Mouse (Mus musculus): ENCODE data around the gene Rnf220.

Rnf220 gene

DNA sequence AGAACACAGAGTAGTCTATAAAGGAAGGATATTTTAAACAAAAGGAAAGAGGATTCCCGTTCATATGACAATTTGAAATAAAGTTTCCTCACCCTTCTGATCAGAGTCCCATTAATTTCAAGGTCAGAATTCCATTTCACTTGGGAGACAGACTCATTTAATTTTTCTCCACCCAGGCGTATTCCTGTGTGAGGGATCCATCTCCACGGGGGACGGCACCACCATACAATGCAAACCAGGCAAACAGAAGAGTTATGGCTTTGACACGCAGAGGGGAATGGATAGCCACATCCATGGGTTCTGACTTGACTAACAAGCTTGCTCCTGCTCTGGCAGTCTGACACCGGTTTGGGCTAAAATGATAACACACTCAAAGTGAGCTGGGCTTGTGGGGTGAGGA is 9.4 kb downstream of the Rnf220 start:
- DNase-seq: no peak

DNA sequence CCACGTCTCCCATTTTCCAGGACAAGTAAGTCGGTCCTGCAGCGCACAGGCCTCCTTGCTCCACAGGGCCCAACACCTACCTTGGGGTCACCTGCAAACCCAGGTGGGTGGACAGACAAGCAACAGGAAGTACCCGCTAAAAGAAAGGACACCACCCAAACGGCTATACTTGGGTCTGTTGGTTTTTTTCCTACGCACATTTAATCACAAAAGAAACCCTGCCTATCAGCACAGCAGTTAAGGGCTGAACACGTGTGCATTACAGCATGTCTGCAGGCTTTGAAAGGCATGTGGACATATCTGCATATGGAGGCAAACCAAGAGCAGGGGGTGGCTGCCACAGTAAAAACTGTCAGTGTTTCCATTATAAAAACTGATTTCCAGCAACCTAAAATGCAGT is 10.7 kb downstream of the Rnf220 start:
- no peak for DNase-seq

DNA sequence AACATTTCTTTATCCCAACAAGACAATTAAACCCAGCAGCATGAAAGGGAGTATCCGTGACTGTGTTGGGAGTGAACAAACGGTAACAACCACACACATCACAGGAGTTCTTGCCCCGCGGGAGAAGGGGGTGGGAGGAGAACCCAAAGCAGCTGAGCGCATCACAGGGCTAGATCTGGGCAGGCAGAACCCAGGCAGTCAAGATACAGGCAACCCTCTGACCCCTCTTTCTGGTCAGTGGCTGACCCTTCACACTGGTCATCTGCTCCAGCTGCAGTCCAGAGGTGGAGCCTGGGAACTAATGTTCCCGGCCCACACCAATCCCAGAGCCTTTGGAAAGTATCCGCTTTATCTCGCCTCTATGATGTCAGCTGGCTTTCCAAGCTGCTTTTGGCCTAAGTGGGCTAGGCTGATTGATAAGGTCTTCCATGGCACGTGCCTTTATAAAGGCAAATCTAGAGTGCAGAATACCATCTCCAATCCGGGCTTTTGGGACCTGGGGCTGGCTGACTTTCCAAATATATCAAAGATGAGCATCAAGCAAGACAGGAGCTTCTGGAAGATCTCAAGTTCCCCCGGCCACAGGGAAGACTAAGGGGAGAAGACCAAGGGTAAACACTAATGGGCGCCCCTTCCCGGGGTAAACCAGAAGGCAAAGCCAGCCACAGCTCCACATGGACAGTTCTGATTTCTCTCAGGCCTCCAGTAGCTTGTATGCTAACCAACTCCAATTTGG is 11.6 kb downstream of the Rnf220 start:
- no peak for DNase-seq

DNA sequence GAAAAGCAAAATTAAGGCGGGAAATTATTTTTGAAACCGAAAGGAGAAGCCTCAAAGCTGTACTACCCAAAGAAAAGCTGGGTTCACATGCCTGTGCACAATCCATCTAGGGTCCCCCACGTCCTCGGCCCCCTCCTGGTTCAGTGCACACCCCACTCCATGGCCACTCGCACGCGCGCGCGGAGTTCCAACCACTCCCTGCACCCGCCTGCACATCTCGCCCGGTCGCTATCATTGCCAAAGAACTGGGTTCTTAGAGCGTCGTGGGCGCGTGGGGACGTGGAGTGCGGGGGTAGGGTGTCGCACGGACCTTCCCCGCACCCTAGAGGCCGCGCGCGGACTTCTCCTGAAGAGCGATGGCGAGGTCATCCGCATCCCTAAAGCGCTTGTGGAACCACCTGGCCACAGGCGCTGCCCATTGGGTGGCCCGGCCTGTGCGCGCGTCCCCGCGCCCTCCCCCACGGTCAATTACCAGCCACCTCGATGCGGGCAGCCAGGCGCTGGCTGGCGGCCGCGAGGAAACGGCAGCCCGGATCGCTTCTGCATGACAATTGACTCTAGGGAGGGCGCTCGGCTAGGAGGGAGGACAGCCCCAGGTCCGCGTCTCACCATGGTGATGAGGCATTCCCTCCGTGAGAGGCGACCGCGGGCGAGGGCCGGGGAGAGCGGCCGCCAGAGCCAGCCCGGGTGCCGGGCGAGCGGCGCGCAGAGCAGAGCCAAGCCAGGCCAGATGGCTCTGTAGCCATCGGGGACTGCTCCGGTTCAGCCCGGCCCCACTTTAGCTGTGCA is 12.4 kb downstream of the Rnf220 start:
- no peak for DNase-seq

DNA sequence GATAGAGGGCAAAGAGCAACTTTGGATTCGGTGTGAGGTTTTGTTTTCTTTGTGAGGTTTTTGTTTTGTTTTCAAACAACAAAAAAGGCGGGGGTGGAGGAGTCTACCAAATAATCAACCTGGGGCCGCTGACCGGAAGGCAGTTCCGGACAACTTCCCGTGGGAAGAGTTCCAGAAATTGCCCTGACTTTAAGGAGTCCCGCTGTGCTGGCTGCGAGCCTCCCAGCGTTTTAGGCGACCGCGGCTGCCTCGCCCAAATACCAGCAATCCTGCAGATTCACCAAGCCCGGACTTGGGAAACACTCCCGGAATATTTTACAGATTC is 13.0 kb downstream of the Rnf220 start:
- DNase-seq: no peak

DNA sequence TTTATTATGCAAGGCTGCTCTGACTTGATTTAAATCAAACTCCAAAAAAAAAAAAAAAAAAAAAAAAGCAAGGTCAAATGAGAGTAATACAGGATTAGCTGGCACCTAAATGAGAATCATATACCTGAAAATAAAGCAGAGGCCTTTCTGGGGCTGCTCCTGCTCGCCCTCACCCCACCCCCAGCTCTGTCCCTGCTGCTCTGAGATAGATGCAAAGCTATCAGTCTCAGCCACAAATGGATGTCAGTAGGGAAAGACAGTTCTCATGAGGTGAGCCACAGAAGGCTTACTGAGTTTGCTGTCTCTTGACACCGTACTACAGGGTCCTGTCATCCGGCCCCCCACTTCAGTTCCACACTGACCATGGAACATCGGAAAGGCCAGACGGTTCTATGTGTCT is 14.7 kb downstream of the Rnf220 start:
- DNase-seq: no peak

DNA sequence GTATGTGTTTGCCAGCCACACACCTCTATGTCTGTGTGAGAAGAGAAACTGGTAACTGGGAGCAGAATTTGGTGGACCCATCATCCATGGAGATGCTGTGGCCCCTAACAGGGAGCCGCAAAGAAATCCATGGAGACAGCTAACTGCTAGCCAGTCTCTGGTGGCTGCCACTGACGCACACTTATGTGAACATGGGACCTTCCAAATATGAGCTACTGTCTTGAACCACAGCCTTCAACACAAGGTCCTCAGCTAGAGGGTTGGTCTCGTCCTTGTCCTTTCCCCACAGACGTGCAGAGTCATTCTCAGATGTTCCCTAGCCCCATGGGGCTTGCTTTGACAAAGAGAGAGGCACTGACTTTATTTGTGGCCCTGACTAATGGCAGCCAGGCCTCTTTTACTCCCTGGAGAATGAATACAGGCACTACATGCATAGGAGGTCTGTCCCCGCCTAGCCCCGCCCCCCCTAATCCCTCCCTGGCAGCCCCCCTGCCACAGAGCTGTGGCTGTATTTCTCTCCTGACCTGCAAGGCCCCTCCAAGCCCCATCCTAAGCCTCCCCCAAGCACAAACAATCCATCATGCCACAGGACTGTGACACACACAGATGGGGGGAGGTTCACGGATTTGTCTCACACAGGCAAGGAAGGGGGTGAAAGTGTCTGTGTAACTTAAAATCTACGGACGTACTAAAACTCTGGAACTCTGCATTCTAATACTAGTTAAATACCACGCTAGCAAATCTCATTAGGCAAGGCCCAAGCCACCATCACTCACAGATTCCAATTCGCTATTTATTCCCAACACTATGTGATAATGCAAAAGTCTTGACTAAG is 16.0 kb downstream of the Rnf220 start:
- DNase-seq: no peak

DNA sequence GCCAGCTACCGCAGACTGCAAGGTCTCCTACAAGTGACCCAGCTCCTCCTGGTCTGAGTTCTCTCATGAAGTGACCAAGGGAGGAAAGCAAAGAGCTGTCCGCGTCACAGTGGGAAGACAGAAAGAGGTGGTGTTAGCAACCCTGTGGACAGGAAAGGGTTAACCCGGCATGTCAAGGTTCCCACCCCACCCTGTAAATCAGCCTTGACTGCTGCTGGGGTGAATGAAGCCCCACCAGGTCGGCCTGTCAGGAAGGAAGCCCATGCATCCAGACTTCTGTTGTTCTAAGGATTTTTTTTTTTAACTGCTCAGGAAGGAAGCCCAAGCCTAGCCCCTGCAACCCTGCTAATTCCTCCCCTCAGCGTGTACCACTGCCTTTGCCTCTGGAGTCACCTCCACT is 16.9 kb downstream of the Rnf220 start:
- no peak for DNase-seq

DNA sequence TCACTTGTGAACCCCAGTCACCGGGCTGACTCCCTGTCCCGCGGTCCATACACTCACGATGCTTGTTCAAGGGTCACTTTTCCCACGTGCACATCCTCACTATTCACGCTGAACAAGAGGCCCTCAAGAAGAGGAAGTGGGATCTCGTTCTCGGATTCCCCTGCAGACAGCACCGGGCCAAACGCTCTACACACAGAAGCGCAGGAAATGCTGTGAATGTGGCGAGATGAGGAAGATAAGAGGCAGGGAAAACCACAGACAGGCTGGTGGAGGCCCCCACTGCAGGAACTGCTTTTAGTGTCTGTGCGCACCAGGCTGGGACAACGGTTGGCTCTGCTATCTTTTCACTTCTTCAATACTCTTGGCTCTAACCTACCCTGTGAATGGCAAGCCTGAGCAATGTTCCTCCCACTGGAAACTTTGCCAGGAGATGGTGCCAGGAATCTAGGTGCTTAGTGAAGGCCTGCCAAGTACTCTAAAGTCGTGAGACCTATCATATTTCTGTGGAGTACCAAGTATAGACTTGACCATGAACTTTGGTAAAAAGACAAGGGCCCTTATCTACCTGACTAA is 18.7 kb downstream of the Rnf220 start:
- peak; percentile 46 for DNase-seq

DNA sequence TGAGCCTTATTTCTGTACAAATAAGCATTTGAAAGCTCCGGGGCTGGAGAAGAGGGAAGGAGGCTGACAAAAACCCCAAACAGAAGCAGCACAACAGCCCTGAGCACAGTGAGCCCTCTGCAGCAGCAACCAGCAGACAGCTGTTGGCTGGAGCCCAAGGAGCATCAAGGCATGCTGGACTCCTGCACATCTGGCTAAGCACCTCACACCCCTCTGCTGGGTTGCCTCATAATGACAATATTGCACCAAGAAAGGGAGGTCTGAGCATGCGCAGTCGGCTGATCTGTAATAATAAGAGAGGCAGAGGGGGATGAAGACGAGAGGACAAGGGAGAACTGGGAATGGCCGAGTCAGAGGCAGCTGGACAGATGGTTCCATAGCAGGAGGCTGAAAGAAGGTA is 19.5 kb downstream of the Rnf220 start:
- no peak for DNase-seq

DNA sequence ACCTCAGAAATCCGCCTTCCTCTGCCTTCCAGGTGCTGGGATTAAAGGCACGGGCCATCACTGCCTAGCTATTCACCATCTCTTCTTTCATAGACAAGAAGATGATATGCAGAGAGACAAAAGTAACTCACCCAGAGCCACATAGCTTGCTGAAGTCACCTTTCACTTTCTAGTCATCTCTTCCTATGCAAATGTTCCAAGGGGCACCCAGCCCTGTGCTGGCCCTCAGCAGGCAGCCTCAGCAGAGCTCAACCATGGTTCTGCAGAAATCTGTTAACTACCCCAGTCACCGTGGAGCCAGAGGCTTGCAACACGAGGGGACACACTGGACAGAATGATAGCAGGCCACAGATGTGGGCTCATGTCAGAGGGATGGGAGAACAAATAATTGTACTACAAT is 20.1 kb downstream of the Rnf220 start:
- no peak for DNase-seq

DNA sequence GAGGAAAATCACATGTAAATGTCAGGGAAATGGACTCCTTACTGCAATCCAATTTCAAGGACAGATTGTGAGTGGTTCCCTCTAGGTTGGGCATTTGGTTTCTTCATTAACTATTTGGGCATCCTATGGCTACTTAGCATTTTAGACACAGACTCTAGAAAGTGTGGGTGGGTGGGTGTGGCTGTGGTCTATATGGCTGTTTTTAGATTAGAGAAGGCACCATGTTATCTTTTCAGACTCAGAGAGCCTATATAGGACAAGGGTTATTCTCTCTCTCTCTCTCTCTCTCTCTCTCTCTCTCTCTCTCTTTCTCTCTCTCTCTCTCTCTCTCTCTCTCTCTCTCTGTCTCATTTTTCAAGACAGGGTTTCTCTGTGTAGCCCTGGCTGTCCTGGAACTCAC is 20.5 kb downstream of the Rnf220 start:
- DNase-seq: no peak

DNA sequence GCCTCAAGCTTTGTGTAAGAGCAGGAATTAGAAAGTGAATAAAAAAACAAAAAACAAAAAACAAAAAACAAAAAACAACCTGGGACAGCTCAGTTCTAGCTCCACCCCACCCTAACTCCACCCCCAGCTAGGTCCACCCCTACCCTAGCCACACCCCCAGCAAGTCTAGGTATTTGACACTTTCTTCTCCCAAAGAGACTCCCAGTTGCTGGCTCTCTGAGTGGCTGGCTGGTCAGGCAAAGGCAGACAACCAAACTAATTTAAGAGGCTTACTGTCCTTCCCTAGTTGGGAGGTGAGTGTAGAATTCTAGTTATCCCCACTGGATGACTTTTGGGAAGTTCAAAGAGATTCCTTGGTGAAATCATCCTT is 22.9 kb downstream of the Rnf220 start:
- no peak for DNase-seq

DNA sequence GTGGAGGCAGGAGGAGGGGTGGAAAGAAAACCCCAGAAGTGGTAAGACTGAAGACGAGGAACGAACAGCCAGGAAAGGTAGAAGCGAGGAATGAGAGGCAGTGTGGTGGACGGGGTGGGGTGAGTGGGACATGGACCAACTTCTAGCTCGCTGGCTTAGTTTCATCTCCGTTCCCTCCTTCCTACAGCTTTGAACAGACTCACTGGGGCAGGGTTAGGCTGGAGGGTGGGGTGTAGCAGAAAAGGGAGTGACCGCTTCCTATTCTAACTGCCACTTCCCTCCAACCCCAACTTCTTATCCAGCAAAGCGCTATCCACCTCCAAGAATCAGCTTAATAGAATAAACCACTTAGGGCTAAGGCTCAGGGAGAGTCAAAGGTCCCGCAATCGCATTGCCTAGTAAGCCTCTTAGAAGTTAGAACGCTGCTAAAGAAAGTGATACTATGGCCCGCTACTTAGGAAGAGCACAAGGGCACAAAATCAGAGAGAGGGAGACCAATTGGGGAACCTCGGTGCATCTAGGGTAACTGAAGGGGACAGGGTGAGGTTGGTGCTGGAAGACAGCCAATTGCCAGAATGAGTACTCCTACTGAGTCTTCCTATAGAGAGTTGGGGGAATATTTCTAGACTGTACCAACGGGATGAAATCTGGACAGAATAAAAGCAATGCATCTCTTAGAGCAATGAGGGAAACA is 23.4 kb downstream of the Rnf220 start:
- no peak for DNase-seq

DNA sequence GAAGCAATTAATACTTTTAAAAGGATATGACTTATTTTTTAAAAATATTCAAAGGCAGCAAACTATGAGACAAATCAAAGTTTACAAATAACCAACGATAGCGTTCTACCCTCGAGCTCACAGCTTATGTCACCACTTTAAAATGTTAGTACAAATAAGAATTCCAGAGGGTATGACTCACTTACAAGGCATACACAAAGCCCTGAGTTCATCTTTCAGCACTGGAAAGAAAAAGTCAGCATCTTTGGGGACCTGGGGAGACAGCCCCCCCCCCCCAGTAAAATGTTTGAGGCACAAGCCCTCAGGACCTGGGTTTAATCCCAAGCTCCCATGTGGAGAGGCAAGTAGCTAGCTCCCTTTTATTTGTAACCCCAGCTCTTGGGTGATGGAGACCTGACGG is 27.4 kb downstream of the Rnf220 start:
- DNase-seq: no peak

DNA sequence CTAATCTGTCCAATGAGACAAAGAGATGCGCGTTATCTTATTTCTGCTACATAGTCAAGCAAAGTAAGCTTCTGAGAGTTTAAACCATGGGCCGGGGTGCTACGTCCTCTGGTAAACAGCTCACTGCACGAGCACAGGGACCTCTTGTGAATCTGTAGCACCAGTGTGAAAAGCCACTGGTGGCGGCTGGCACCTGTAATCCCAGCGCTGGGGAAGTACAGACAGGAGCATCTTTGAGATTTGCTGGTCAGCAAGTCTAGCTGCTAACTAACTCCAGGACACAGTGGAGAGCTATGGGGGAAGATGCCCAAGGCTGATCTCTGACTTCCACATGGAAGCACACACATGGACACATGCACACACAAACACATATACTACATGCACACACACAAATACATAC is 28.9 kb downstream of the Rnf220 start:
- no peak for DNase-seq

DNA sequence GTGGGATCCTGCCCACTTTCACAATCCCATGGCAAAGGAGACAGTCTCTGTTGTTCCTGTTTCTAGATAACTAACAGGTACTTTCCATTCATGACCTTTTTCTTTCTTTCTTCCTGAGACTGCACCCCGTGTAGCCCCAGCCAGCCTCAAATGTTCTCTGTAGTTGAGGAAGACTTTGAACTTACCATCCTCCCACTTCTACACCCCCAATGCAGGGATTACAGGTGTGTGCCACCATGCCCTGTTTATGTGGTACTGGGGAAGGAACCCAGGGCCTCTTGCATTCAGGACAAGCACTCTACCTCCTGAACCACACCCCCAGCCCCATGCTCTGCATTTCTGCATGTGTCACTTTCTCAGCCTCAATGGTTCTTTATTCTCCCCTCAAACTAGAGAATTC is 47.7 kb downstream of the Rnf220 start:
- DNase-seq: no peak

DNA sequence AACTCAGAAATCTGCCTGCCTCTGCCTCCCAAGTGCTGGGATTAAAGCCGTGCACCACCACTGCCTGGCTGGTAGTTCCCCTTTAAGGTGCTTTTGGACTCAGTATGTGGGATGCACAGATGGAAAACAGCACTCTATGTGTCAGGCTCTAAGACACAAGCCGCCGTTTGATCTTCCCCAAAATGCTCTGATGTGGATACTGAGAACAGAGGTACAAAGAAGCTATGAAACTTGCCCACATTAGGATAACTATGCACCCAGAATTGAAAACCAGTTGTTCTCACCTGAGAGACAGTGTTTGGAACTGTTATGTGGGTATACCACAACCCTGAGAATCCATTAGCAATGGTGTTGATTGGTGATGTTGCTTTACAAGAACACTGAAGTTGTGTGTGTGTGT is 48.9 kb downstream of the Rnf220 start:
- no peak for DNase-seq

DNA sequence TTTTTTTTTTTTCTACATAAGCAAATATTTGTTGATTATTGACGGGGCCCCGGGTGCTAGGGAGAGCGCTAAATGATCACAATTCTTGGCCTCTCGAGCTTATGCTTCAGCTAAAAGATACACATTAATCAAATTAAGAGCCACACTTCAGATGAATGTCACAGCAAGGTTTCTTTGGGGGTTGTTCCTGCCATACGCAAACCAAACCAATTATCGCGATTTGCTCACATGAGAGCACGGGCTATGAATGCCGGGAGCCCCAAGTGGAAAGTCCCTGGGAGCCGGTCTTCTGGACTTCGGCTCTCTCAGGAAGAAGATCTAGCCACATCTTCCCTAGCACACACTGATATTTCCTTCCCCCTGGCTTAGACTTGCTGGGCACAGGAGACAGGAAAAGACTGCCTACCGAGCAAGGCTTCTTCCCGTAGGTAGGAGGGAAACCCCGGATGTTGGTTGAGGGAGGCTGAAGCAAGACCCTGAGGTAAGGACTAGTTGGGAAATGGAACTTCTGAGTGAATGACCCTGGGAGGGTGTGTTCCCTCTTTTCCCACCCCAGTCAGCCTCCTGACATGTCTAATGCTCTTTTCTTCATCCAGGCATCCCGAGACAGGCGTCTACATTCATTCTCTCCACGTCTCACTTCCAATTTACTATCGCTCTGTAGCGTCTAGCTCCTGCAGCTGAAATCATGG is 51.2 kb downstream of the Rnf220 start:
- DNase-seq: no peak

DNA sequence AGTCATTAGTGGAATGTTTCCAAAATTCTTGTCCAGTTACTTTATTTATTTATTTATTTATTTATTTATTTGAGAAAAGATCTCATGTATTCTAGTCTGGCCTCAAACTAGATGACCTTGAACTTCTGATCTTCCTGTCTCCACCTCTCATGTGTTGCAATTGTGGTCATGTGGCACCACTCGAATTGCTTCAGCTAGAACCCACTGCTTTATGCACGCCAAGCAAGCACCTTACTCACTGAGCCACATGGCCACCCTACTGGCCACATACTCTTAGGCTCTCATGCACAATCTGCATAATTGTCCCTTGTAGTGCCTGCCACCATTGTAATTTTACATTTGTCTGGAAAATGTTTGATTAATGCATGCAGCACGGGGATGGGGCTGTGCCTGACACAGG is 57.9 kb downstream of the Rnf220 start:
- no peak for DNase-seq

DNA sequence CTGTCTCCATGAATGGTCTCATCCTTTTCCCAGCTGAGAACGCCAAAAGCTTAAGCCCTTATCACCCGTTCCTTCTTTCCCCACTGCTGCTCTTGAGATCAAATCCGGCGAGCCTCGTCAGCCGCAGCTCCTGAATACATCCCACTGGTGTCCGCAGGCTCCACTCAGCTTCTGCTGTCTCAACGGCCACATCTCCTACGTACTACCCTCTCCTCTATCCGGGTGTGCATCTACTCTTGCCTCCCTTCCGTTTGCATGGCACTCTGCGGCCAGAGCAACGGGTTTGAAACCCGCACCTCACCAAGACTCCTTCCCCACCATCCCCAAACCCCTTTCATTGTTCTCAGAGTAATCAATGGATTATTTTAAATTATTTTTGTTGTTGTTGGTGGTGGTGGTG is 58.8 kb downstream of the Rnf220 start:
- DNase-seq: no peak

DNA sequence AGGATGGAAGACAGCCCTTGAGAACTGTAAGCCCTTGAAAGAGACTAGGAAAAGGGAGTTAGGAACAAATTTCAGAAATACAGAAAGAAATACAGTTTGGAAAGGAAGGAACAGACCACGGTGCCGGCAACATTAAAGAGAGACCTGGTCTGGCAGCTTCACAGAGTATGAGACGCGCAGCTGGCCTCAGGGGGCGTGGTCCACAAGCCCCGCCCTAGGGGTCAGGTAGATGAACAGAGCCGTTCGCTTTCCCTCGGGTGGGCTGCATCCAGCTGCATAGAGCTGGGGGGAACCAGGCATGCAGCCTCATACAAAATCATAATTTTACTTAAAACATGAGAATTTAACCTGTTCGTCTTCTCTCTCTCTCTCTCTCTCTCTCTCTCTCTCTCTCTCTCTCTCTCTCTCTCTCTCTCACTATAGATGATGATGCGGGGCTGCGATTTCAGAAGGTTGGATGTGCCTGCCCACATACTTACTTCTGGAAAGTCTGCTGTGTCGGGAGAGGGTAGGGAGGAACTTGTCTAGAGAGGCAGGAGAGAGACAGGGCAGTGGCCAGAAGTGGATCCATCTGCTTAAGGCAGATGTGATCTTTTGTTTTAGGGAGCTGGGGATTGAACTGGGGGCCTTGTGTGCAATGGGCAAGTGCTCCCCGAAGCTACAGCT is 59.7 kb downstream of the Rnf220 start:
- no peak for DNase-seq

All from lung, postnatal 14 days (tissue).